Mouse (Mus musculus) ES-Bruce4 (cell line): ENCODE measurements around the gene Clec4g. TPM values are rescaled to one million over a fixed set of nuclear protein-coding genes. Genes with fewer than 3 reads are reported as not detected.

Experiments
- H3K27ac ChIP-seq: 2 replicates; pipeline ENCODE4 v1.5.1; 2012; ENCODE audit warnings: low read length, inconsistent platforms; ENCODE audit not compliant: insufficient read depth
- H3K27me3 ChIP-seq: 2 replicates; pipeline ENCODE4 v1.6.1; 2012; ENCODE audit warnings: mild to moderate bottlenecking, low read length, inconsistent platforms; ENCODE audit not compliant: control insufficient read depth, poor library complexity, insufficient read depth, severe bottlenecking
- H3K36me3 ChIP-seq: 2 replicates; pipeline ENCODE4 v1.6.1; 2012; ENCODE audit warnings: inconsistent platforms, mild to moderate bottlenecking, low read length, moderate library complexity; ENCODE audit not compliant: control insufficient read depth, poor library complexity, insufficient read depth, severe bottlenecking
- H3K4me1 ChIP-seq: one replicate; pipeline ENCODE4 v1.8.1; 2011; ENCODE audit warnings: low read length; ENCODE audit not compliant: control insufficient read depth, insufficient read depth
- H3K4me3 ChIP-seq: 2 replicates; pipeline ENCODE4 v1.5.1; 2011; ENCODE audit warnings: low read depth, mild to moderate bottlenecking, low read length
- H3K9ac ChIP-seq: 2 replicates; pipeline ENCODE4 v1.6.1; 2012; ENCODE audit warnings: low read depth, mild to moderate bottlenecking, inconsistent platforms; ENCODE audit not compliant: poor library complexity, severe bottlenecking
- H3K9me3 ChIP-seq: replicated peaks from 2 replicates; pipeline ENCODE4 v1.6.1; 2012; ENCODE audit warnings: mild to moderate bottlenecking, low read length, inconsistent platforms; ENCODE audit not compliant: control insufficient read depth, poor library complexity, insufficient read depth, severe bottlenecking
- CTCF ChIP-seq: IDR thresholded peaks from one replicate; pipeline ENCODE4 v1.8.1; 2011; ENCODE audit warnings: low read depth, low read length
- EP300 ChIP-seq: IDR thresholded peaks from 2 replicates; pipeline ENCODE4 v1.6.1; 2011; ENCODE audit warnings: low read depth, low read length; ENCODE audit not compliant: insufficient read depth
- POLR2A ChIP-seq: IDR thresholded peaks from one replicate; pipeline ENCODE4 v1.8.1; 2011; ENCODE audit warnings: low read length; ENCODE audit not compliant: insufficient read depth
- polyA plus RNA-seq: library from polyadenylated mRNA; stranded (reverse); fragments of >200 nt; gene quantifications from 2 replicates; pipeline ENCODE4 v1.2.4, GENCODE M21; 2011; ENCODE audit warnings: low read depth; ENCODE audit not compliant: missing spikeins, insufficient read depth, insufficient read length

Clec4g gene
- polyA plus RNA-seq, 1 experiment = not detected

GRCm38 (mm10) chr8:3734084-3734483, 13.6 kb upstream of the Clec4g start:
- TF ChIP-seq EP300 (no peak), POLR2A (no peak), CTCF (no peak)
- Histone ChIP-seq H3K27me3 (no peaks in the 10 kb centered on the region), H3K36me3 (no peaks in the 10 kb centered on the region), H3K9ac (no peak overlapping the region), H3K27ac (no peak overlapping the region), H3K9me3 (no peaks in the 10 kb centered on the region), H3K4me1 (no peaks in the 10 kb centered on the region), H3K4me3 (no peak overlapping the region)

- no peak overlapping the region for H3K27ac ChIP-seq
- H3K4me1 ChIP-seq = peaks cover 4% of the 10 kb centered on the region
- TF ChIP-seq POLR2A = no peak
- TF ChIP-seq CTCF = no peak
- no peak for TF ChIP-seq EP300
- no peaks in the 10 kb centered on the region for H3K36me3 ChIP-seq
- H3K4me3 ChIP-seq = no peak overlapping the region
- no peak overlapping the region for H3K9ac ChIP-seq
- H3K27me3 ChIP-seq = no peaks in the 10 kb centered on the region
- no peaks in the 10 kb centered on the region for H3K9me3 ChIP-seq
Observed at GRCm38 (mm10) chr8:3721041-3721440, 590 bp upstream of the Clec4g start.

- no peak overlapping the region for H3K4me3 ChIP-seq
- H3K27ac ChIP-seq = no peak overlapping the region
- no peaks in the 10 kb centered on the region for H3K36me3 ChIP-seq
- H3K27me3 ChIP-seq = no peaks in the 10 kb centered on the region
- no peak overlapping the region for H3K9ac ChIP-seq
- TF ChIP-seq POLR2A = no peak
- TF ChIP-seq CTCF = peak; percentile 99
- TF ChIP-seq EP300 = 0 out of 2 replicates have a peak, but pooled peaks have one; percentile 12
- no peaks in the 10 kb centered on the region for H3K9me3 ChIP-seq
- no peaks in the 10 kb centered on the region for H3K4me1 ChIP-seq
Observed at GRCm38 (mm10) chr8:3718559-3718958, 1.9 kb downstream of the Clec4g start.

GRCm38 (mm10) chr8:3717321-3717954, 3.0 kb downstream of the Clec4g start:
- no peaks in the 10 kb centered on the region for H3K9me3 ChIP-seq
- no peak overlapping the region for H3K27ac ChIP-seq
- H3K36me3 ChIP-seq = no peaks in the 10 kb centered on the region
- H3K27me3 ChIP-seq = no peaks in the 10 kb centered on the region
- no peak overlapping the region for H3K9ac ChIP-seq
- no peak overlapping the region for H3K4me3 ChIP-seq
- no peaks in the 10 kb centered on the region for H3K4me1 ChIP-seq
- no peak for TF ChIP-seq POLR2A
- TF ChIP-seq EP300 = no peak
- TF ChIP-seq CTCF = no peak

- no peaks in the 10 kb centered on the region for H3K4me1 ChIP-seq
Observed at GRCm38 (mm10) chr8:3711646-3712045, 8.8 kb downstream of the Clec4g start.

GRCm38 (mm10) chr8:3710312-3710711, 10.1 kb downstream of the Clec4g start:
- TF ChIP-seq CTCF (no peak), POLR2A (no peak), EP300 (no peak)
- no peaks in the 10 kb centered on the region; the same call in 1 of the 2 replicates for H3K27me3 ChIP-seq
- H3K9me3 ChIP-seq = no peaks in the 10 kb centered on the region
- H3K4me1 ChIP-seq = no peaks in the 10 kb centered on the region
- no peak overlapping the region for H3K9ac ChIP-seq
- no peak overlapping the region for H3K4me3 ChIP-seq
- no peaks in the 10 kb centered on the region for H3K36me3 ChIP-seq
- H3K27ac ChIP-seq = no peak overlapping the region

More at GRCm38 (mm10) chr8:3711646-3712045, 8.8 kb downstream of the Clec4g start:
- Histone ChIP-seq H3K27me3 (no peaks in the 10 kb centered on the region; the same call in 1 of the 2 replicates), H3K9me3 (no peaks in the 10 kb centered on the region), H3K4me3 (no peak overlapping the region), H3K36me3 (no peaks in the 10 kb centered on the region), H3K9ac (no peak overlapping the region), H3K27ac (no peak overlapping the region)
- TF ChIP-seq CTCF = no peak
- TF ChIP-seq POLR2A = no peak
- TF ChIP-seq EP300 = no peak
